Mouse (Mus musculus) stomach, postnatal 0 days (tissue): ENCODE data around the gene Strbp.

Experiments
- CTCF ChIP-seq: IDR thresholded peaks from 2 replicates; pipeline ENCODE4 v1.5.1; 2016; ENCODE audit warnings: antibody characterized with exemption, low read depth, mild to moderate bottlenecking, moderate library complexity
- EP300 ChIP-seq: optimal IDR thresholded peaks from 2 replicates; pipeline ENCODE3; 2016; ENCODE audit warnings: antibody characterized with exemption

- TF ChIP-seq CTCF (no peak), EP300 (no peak)
Measured at GRCm38 (mm10) chr2:37708835-37709234, 5.2 kb upstream of the Strbp start.
